Mouse (Mus musculus): Measurements from ENCODE around the gene Rag1. TPM values are rescaled to one million over a fixed set of nuclear protein-coding genes. Genes with fewer than 3 reads are reported as not detected.

The Rag1 gene
- polyA plus RNA-seq, 1 experiment = 0.21 TPM

DNA sequence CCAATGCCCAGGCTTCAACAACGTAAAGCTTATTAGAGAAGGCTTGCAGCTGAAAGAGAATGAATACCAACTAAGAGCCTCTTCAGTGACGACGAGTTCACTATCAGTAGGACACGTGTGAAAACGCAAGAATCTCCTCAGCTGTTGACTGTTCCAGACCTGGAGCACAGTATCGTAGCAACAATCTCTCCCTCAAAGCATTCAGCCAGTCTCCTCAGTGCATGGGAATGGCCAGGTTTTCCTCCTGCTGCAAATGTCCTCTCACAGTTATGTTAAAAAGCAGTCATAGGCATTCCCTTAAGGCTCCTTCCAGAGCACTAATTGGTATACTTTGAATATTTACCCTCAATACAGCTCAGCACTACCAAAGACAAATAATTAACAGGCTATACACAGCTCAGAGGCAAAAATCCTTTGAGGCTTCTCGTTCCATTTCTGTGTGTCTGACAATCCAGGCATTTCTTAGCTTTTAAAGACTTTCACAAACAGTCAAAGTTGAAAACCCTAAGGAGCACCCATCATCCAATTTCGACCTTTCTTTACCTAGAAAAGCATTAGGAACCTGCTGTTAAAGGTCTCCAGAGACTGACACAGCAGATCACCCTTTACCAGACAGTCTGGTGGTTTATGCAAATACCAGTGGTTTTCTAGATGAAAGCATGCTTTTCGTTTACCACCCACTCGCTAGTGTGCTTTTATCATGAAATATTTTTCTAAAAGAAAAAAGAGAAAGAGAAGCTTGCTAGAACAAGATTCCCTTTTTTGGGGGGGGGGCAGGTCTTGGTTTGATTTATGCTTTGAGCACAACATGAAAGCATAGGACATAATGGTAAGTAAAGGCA is 33.6 kb downstream of the Rag1 start:
- 86% methylated on average over 10 of the region's 10 CpGs for WGBS
- H3K4me1 ChIP-seq (ENCODE audit: control insufficient read depth, insufficient read depth, low read length) = no peaks in the 10 kb centered on the region
- no peak overlapping the region for H3K27ac ChIP-seq (ENCODE audit: insufficient read depth, low read length)
- H3K4me3 ChIP-seq (replicated peaks; ENCODE audit: insufficient read depth, low read depth, low read length) = no peak overlapping the region
- H3K27me3 ChIP-seq (ENCODE audit: control insufficient read depth, insufficient read depth, low read length) = no peaks in the 10 kb centered on the region
- TF ChIP-seq POLR2A (IDR thresholded peaks at IDR 0.05; ENCODE audit: borderline replicate concordance, insufficient read depth, low read length) = no peak
- TF ChIP-seq CTCF (IDR thresholded peaks at IDR 0.05; ENCODE audit: borderline replicate concordance, insufficient read depth, low read depth, low read length) = no peak
- no peak for DNase-seq

DNA sequence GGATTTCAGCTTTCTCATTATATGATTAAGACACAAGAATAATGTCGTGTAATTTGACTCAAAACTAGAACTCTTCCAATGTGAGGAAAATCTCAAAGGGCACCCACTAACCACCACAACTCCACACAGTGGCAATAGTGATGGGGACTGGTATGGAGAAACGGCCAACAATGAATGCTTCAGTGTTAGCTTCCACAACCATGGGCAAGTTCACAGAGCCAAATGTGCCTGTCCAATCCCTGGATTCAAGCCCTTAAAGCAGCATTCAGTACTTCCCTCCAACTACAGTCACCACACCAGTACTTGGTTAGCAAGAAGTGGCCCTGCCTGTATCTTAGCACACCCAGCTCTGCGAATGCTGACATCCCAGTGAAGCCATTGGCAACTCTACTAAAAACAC is 38.4 kb downstream of the Rag1 start:
- no peaks in the 10 kb centered on the region for H3K4me1 ChIP-seq (ENCODE audit: control insufficient read depth, insufficient read depth, low read length)
- TF ChIP-seq POLR2A (IDR thresholded peaks at IDR 0.05; ENCODE audit: borderline replicate concordance, insufficient read depth, low read length) (no peak), CTCF (IDR thresholded peaks at IDR 0.05; ENCODE audit: borderline replicate concordance, insufficient read depth, low read depth, low read length) (no peak)
- no peak overlapping the region for H3K4me3 ChIP-seq (replicated peaks; ENCODE audit: insufficient read depth, low read depth, low read length)
- H3K27me3 ChIP-seq (ENCODE audit: control insufficient read depth, insufficient read depth, low read length) = no peaks in the 10 kb centered on the region
- no peak overlapping the region for H3K27ac ChIP-seq (ENCODE audit: insufficient read depth, low read length)
- WGBS = 88% methylated on average over 3 of the region's 3 CpGs
- DNase-seq = no peak

DNA sequence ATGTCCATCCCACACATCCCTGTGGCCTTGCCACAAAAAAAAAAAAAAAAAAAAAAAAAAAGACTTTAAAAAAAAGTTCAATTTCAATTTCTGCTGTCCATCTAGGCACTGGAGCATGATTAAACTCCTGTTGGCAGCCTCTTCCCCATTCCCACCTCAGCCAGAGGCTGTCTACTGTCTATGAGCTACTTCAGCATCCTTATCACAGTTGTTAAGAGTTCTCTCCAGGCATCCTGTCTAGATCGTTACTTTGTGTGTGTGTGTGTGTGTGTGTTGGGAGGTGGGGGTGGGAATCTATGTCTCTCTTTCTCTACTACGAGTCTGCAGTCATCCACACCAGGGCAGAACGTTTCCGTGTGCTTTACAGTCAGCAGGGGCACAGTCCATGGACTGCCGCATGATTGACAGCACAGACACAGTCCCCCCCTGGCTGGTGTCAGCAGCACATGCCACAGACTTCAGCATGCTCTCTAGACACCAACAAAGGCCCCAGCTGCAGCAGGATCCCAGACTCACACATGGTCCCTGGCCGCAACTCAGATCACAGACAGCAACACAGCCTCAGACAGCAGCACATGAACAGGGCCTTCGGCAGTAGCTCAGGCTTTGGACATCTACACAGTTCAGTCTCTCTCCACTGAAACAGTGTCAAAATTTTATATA is 40.9 kb downstream of the Rag1 start:
- no peaks in the 10 kb centered on the region for H3K4me1 ChIP-seq (ENCODE audit: control insufficient read depth, insufficient read depth, low read length)
- TF ChIP-seq POLR2A (IDR thresholded peaks at IDR 0.05; ENCODE audit: borderline replicate concordance, insufficient read depth, low read length) = no peak
- no peak for TF ChIP-seq CTCF (IDR thresholded peaks at IDR 0.05; ENCODE audit: borderline replicate concordance, insufficient read depth, low read depth, low read length)
- no peak overlapping the region for H3K27ac ChIP-seq (ENCODE audit: insufficient read depth, low read length)
- WGBS = 35% methylated on average over 7 of the region's 7 CpGs
- no peak overlapping the region for H3K4me3 ChIP-seq (replicated peaks; ENCODE audit: insufficient read depth, low read depth, low read length)
- no peaks in the 10 kb centered on the region for H3K27me3 ChIP-seq (ENCODE audit: control insufficient read depth, insufficient read depth, low read length)
- no peak for DNase-seq

DNA sequence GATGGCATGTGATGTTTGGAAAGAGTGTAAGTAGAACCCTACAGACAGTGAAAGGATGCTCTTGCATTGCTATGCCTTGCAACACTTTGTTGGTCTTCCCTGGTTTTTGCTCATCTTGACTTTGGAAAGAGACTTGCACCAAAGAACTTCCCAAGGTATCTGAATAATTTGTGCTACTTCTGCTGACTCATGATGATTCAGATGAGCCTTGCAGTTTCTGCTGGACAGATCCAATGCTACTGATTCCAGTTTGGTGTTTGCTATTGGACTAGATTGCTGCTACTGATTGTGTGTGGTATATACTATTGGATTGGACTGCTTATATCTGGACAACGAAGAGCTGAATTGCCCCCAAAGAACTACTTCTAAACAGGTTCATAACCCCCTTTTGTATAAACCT is 46.2 kb downstream of the Rag1 start:
- 85% methylated on average over 1 of the region's 1 CpGs for WGBS
- H3K4me1 ChIP-seq (ENCODE audit: control insufficient read depth, insufficient read depth, low read length) = peaks cover 3% of the 10 kb centered on the region; the same call in 1 of the 2 replicates
- H3K27me3 ChIP-seq (ENCODE audit: control insufficient read depth, insufficient read depth, low read length) = no peaks in the 10 kb centered on the region
- no peak overlapping the region for H3K27ac ChIP-seq (ENCODE audit: insufficient read depth, low read length)
- no peak for DNase-seq
- no peak overlapping the region for H3K4me3 ChIP-seq (replicated peaks; ENCODE audit: insufficient read depth, low read depth, low read length)
- TF ChIP-seq CTCF (IDR thresholded peaks at IDR 0.05; ENCODE audit: borderline replicate concordance, insufficient read depth, low read depth, low read length) (no peak), POLR2A (IDR thresholded peaks at IDR 0.05; ENCODE audit: borderline replicate concordance, insufficient read depth, low read length) (no peak)

DNA sequence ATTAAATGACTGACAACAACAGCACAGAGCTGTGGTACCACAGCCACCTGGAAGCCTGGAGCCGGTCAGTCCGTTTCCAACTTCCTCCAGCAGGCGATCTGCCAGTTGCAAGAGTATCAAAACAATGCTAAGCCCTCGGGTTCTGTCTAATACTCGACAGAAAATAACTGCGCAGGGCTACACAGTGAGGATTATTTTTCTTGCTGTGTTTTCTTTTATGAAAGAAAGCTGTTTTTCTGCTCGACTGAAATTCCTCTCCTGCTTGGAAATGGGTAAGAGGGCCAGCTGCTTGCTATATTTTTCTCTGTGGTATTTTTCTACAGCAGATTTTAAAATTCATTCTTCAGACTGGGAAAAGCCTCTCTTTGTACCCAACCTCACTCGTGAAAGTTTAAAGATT is 48.6 kb downstream of the Rag1 start:
- TF ChIP-seq CTCF (IDR thresholded peaks at IDR 0.05; ENCODE audit: borderline replicate concordance, insufficient read depth, low read depth, low read length) (no peak), POLR2A (IDR thresholded peaks at IDR 0.05; ENCODE audit: borderline replicate concordance, insufficient read depth, low read length) (no peak)
- 9% methylated on average over 8 of the region's 8 CpGs for WGBS
- H3K4me3 ChIP-seq (replicated peaks; ENCODE audit: insufficient read depth, low read depth, low read length) = no peak overlapping the region

DNA sequence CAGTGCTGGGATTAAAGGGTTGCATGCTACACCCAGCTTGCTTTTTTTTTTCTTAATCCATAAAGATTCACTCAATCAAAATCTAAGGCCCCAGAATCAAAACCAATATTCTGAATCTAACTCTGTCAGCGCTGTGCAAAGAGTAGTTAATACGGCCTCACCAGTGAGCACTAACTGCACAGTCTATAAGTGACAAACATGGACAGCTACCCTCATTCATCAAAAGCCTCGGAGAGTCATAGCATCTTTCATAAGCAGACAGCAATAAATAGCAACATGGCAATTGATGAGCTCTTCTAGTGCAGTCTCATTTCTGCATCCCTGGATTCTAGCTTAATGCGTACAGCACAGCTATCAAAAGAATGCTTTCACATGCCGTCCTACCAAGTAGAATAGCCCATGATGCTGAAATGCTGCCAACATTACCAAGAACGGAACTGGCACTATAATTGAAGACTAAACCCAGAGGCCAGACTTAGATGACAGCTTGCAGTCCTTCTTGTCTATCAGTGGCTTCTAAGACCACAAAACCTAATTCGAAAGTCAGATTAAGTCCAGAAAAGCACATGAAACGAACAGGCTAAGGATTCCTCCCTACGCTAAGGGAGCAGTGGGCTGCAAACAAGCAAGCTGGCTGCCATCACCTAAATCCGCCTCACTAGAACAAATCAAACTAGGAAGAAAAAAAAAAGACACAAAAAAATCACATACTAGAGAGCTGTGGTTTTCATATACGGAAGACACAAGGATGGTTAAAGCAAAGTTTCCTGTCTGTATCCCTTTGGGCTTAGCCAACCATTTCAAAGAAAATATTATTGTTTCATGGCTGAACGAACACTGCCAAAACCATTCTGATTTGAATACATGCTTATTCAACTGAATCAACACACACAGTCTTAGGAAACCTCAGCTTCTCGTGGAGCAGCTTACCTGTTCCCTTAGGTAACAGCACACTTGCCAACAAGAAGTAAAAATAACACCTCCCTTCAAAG is 50.8 kb downstream of the Rag1 start:
- TF ChIP-seq POLR2A (IDR thresholded peaks at IDR 0.05; ENCODE audit: borderline replicate concordance, insufficient read depth, low read length) (no peak), CTCF (IDR thresholded peaks at IDR 0.05; ENCODE audit: borderline replicate concordance, insufficient read depth, low read depth, low read length) (no peak)
- no peak overlapping the region for H3K27ac ChIP-seq (ENCODE audit: insufficient read depth, low read length)
- peak; percentile 42 to 64 for DNase-seq

More for the DNA sequence above, 48.6 kb downstream of the Rag1 start:
- Histone ChIP-seq H3K27ac (ENCODE audit: insufficient read depth, low read length) (0 out of 2 replicates have a peak overlapping the region, but pooled peaks have one; percentile 33), H3K27me3 (ENCODE audit: control insufficient read depth, insufficient read depth, low read length) (no peaks in the 10 kb centered on the region), H3K4me1 (ENCODE audit: control insufficient read depth, insufficient read depth, low read length) (peaks cover 3% of the 10 kb centered on the region; the same call in 1 of the 2 replicates)
- DNase-seq = peak; percentile 71 to 80

DNA sequence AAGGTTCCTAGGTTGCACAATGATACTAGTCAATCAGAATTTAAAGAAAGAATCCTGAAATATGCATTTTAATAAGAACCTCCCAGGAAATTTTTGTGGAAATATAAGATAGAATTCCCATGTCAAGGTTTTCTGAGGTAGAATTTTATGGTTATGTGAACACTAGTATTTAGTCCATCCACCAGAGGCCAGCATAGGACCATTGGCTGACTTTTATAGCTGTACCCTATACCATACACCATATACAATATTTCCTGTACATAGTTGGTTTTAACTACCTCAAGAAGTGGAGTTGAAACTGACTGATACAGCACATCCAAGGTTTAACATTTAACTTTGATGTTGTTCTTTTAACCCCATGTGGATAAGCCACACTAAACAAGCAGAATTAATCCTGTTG is 52.1 kb downstream of the Rag1 start:
- H3K27me3 ChIP-seq (ENCODE audit: control insufficient read depth, insufficient read depth, low read length) = no peaks in the 10 kb centered on the region
- DNase-seq = no peak
- no peak overlapping the region for H3K4me3 ChIP-seq (replicated peaks; ENCODE audit: insufficient read depth, low read depth, low read length)
- TF ChIP-seq POLR2A (IDR thresholded peaks at IDR 0.05; ENCODE audit: borderline replicate concordance, insufficient read depth, low read length) (no peak), CTCF (IDR thresholded peaks at IDR 0.05; ENCODE audit: borderline replicate concordance, insufficient read depth, low read depth, low read length) (no peak; the same call in 1 of the 2 replicates)
- H3K27ac ChIP-seq (ENCODE audit: insufficient read depth, low read length) = no peak overlapping the region
- H3K4me1 ChIP-seq (ENCODE audit: control insufficient read depth, insufficient read depth, low read length) = peaks cover 12% of the 10 kb centered on the region; the same call in 1 of the 2 replicates

More for the DNA sequence above, 50.8 kb downstream of the Rag1 start:
- peak overlapping the region; percentile 41 for H3K4me3 ChIP-seq (replicated peaks; ENCODE audit: insufficient read depth, low read depth, low read length)
- 23% methylated on average over 13 of the region's 13 CpGs for WGBS
- peaks cover 3% of the 10 kb centered on the region; the same call in 1 of the 2 replicates for H3K4me1 ChIP-seq (ENCODE audit: control insufficient read depth, insufficient read depth, low read length)
- H3K27me3 ChIP-seq (ENCODE audit: control insufficient read depth, insufficient read depth, low read length) = no peaks in the 10 kb centered on the region

Measured in cerebellum, adult 2 months (tissue).